Mouse (Mus musculus) kidney, embryonic 15.5 days (tissue): ENCODE results near the gene Enpp4. TPM values are rescaled to one million over a fixed set of nuclear protein-coding genes. Genes with fewer than 3 reads are reported as not detected.
A peak's percentile ranks its signal among the peaks of the same experiment; 100 is the strongest.

Experiments used
- ATAC-seq: fragments of 200-750 bp; cut with Nextera tagmentation; replicated peaks from 2 replicates; pipeline ENCODE4 v1.8.0; 2017; ENCODE audit warnings: moderate TSS enrichment; ENCODE audit not compliant: low FRiP score
- H3K27ac ChIP-seq: fragments of 300-500 bp; sonication (generic); 2 replicates; pipeline ENCODE4 v1.5.1; 2015; ENCODE audit warnings: mild to moderate bottlenecking, inconsistent platforms
- H3K27me3 ChIP-seq: fragments of 300-500 bp; sonication (generic); 2 replicates; pipeline ENCODE4 v1.6.1; 2015; ENCODE audit warnings: inconsistent platforms
- H3K36me3 ChIP-seq: fragments of 300-500 bp; sonication (generic); 2 replicates; pipeline ENCODE4 v1.6.1; 2015; ENCODE audit warnings: inconsistent platforms
- H3K4me1 ChIP-seq: fragments of 300-500 bp; sonication (generic); 2 replicates; pipeline ENCODE4 v1.6.1; 2015; ENCODE audit warnings: inconsistent platforms
- H3K4me2 ChIP-seq: fragments of 300-500 bp; sonication (generic); 2 replicates; pipeline ENCODE4 v1.6.1; 2015; ENCODE audit warnings: moderate library complexity, mild to moderate bottlenecking, inconsistent platforms
- H3K4me3 ChIP-seq: fragments of 300-500 bp; sonication (generic); replicated peaks from 2 replicates; pipeline ENCODE4 v1.5.1; 2015; ENCODE audit warnings: mild to moderate bottlenecking, inconsistent platforms
- H3K9ac ChIP-seq: fragments of 300-500 bp; sonication (generic); 2 replicates; pipeline ENCODE4 v1.6.1; 2015; ENCODE audit warnings: mild to moderate bottlenecking, inconsistent platforms
- H3K9me3 ChIP-seq: fragments of 300-500 bp; sonication (generic); replicated peaks from 2 replicates; pipeline ENCODE4 v1.6.1; 2016; ENCODE audit warnings: inconsistent platforms
- WGBS: fragments of 180-500 bp; shearing (Covaris S2); methylation state at CpG from one replicate; pipeline ENCODE4 v1.1.7; 2015; ENCODE audit warnings: mixed read lengths; 5-methylcytosine and 5-hydroxymethylcytosine counted together
- polyA plus RNA-seq: library from polyadenylated mRNA; unstranded; fragments of >200 nt; fragmentation: Nextera tagmentation; extraction: Ambion mirVana; gene quantifications from 2 replicates; pipeline ENCODE4 v1.2.1, GENCODE M21; 2015

The Enpp4 gene
- 4.5 and 4.9 TPM in 2 replicates for polyA plus RNA-seq

GRCm38 (mm10) chr17:44105287-44106138 is at the start of gene Enpp4:
Gene Enpp4, minus strand, starts transcription at chr17:44105809.
- Histone ChIP-seq H3K4me2 (peak within 1 kb of the TSS; percentile 95), H3K9me3 (no peaks in the 10 kb centered on the region), H3K36me3 (no peaks in the 10 kb centered on the region), H3K27ac (peak within 1 kb of the TSS; percentile 34; the same call in 1 of the 2 replicates), H3K9ac (peak within 1 kb of the TSS; percentile 66), H3K27me3 (peaks cover 3% of the 10 kb centered on the region; the same call in 1 of the 2 replicates), H3K4me1 (peaks cover 8% of the 10 kb centered on the region), H3K4me3 (peak within 1 kb of the TSS; percentile 80)
- ATAC-seq: peak; percentile 99
- under 1% methylated on average over 76 of the region's 76 CpGs for WGBS

- Histone ChIP-seq H3K9me3 (no peaks in the 10 kb centered on the region), H3K9ac (no peak overlapping the region), H3K4me3 (no peak overlapping the region), H3K27me3 (no peaks in the 10 kb centered on the region), H3K27ac (no peak overlapping the region), H3K4me2 (no peak overlapping the region), H3K36me3 (no peaks in the 10 kb centered on the region), H3K4me1 (no peaks in the 10 kb centered on the region)
- no peak for ATAC-seq
- 60% methylated on average over 2 of the region's 2 CpGs for WGBS
Observed at GRCm38 (mm10) chr17:44155204-44155603, 49.6 kb upstream of the Enpp4 start.

GRCm38 (mm10) chr17:44153871-44154270 is 48.3 kb upstream of the Enpp4 start:
- Histone ChIP-seq H3K4me1 (no peaks in the 10 kb centered on the region), H3K4me3 (no peak overlapping the region), H3K9ac (no peak overlapping the region), H3K36me3 (no peaks in the 10 kb centered on the region), H3K27ac (no peak overlapping the region), H3K4me2 (no peak overlapping the region), H3K27me3 (no peaks in the 10 kb centered on the region), H3K9me3 (no peaks in the 10 kb centered on the region)
- ATAC-seq: no peak
- 44% methylated on average over 5 of the region's 5 CpGs for WGBS

GRCm38 (mm10) chr17:44151889-44152288 is 46.3 kb upstream of the Enpp4 start:
- no peaks in the 10 kb centered on the region for H3K9me3 ChIP-seq
- 65% methylated on average over 8 of the region's 8 CpGs for WGBS
- H3K36me3 ChIP-seq: no peaks in the 10 kb centered on the region
- no peak overlapping the region for H3K4me3 ChIP-seq
- no peak overlapping the region for H3K4me2 ChIP-seq
- H3K27ac ChIP-seq: no peak overlapping the region
- H3K27me3 ChIP-seq: no peaks in the 10 kb centered on the region
- no peak overlapping the region for H3K9ac ChIP-seq
- ATAC-seq: no peak
- no peaks in the 10 kb centered on the region for H3K4me1 ChIP-seq

GRCm38 (mm10) chr17:44151130-44151529 is 45.5 kb upstream of the Enpp4 start:
- no peaks in the 10 kb centered on the region for H3K4me1 ChIP-seq
- H3K36me3 ChIP-seq: no peaks in the 10 kb centered on the region
- no peak overlapping the region for H3K4me3 ChIP-seq
- ATAC-seq: no peak
- no peak overlapping the region for H3K27ac ChIP-seq
- no peak overlapping the region for H3K9ac ChIP-seq
- 71% methylated on average over 3 of the region's 3 CpGs for WGBS
- no peaks in the 10 kb centered on the region for H3K9me3 ChIP-seq
- no peak overlapping the region for H3K4me2 ChIP-seq
- no peaks in the 10 kb centered on the region for H3K27me3 ChIP-seq

- Histone ChIP-seq H3K4me3 (no peak overlapping the region), H3K4me2 (no peak overlapping the region), H3K9me3 (no peaks in the 10 kb centered on the region), H3K4me1 (no peaks in the 10 kb centered on the region), H3K27me3 (no peaks in the 10 kb centered on the region), H3K36me3 (no peaks in the 10 kb centered on the region), H3K9ac (no peak overlapping the region), H3K27ac (no peak overlapping the region)
- WGBS: 77% methylated on average over 5 of the region's 5 CpGs
- no peak for ATAC-seq
Observed at GRCm38 (mm10) chr17:44148109-44148846, 42.7 kb upstream of the Enpp4 start.

GRCm38 (mm10) chr17:44145806-44146205 is 40.2 kb upstream of the Enpp4 start:
- Histone ChIP-seq H3K36me3 (no peaks in the 10 kb centered on the region), H3K4me3 (no peak overlapping the region), H3K4me2 (no peak overlapping the region), H3K9me3 (no peaks in the 10 kb centered on the region), H3K4me1 (no peaks in the 10 kb centered on the region), H3K9ac (no peak overlapping the region), H3K27ac (no peak overlapping the region), H3K27me3 (no peaks in the 10 kb centered on the region)
- WGBS: 82% methylated on average over 1 of the region's 1 CpGs
- ATAC-seq: no peak

- Histone ChIP-seq H3K36me3 (no peaks in the 10 kb centered on the region), H3K4me1 (peaks cover 16% of the 10 kb centered on the region; the same call in 1 of the 2 replicates), H3K9ac (no peak overlapping the region), H3K9me3 (no peaks in the 10 kb centered on the region), H3K27ac (no peak overlapping the region), H3K27me3 (no peaks in the 10 kb centered on the region), H3K4me2 (no peak overlapping the region), H3K4me3 (no peak overlapping the region)
- no peak for ATAC-seq
- 73% methylated on average over 10 of the region's 10 CpGs for WGBS
Observed at GRCm38 (mm10) chr17:44136863-44137640, 31.4 kb upstream of the Enpp4 start.

GRCm38 (mm10) chr17:44136018-44136417 is 30.4 kb upstream of the Enpp4 start:
- peak overlapping the region; percentile 31 for H3K4me2 ChIP-seq
- 0 out of 2 replicates have a peak, but pooled peaks cover 7% of the 10 kb centered on the region for H3K27me3 ChIP-seq
- no peak overlapping the region for H3K27ac ChIP-seq
- no peaks in the 10 kb centered on the region for H3K9me3 ChIP-seq
- peaks cover 16% of the 10 kb centered on the region; the same call in 1 of the 2 replicates for H3K4me1 ChIP-seq
- no peaks in the 10 kb centered on the region for H3K36me3 ChIP-seq
- H3K4me3 ChIP-seq: no peak overlapping the region
- 63% methylated on average over 8 of the region's 8 CpGs for WGBS
- no peak for ATAC-seq
- H3K9ac ChIP-seq: no peak overlapping the region

- H3K27me3 ChIP-seq: 0 out of 2 replicates have a peak, but pooled peaks cover 7% of the 10 kb centered on the region
- no peaks in the 10 kb centered on the region for H3K36me3 ChIP-seq
- H3K9ac ChIP-seq: no peak overlapping the region
- no peak for ATAC-seq
- H3K4me2 ChIP-seq: peak overlapping the region; percentile 31
- H3K9me3 ChIP-seq: no peaks in the 10 kb centered on the region
- 77% methylated on average over 9 of the region's 9 CpGs for WGBS
- peak overlapping the region; percentile 21 for H3K4me3 ChIP-seq
- no peak overlapping the region for H3K27ac ChIP-seq
- peaks cover 16% of the 10 kb centered on the region; the same call in 1 of the 2 replicates for H3K4me1 ChIP-seq
Observed at GRCm38 (mm10) chr17:44134545-44134944, 28.9 kb upstream of the Enpp4 start.

GRCm38 (mm10) chr17:44134106-44134505 is 28.5 kb upstream of the Enpp4 start:
- WGBS: 70% methylated on average over 6 of the region's 6 CpGs
- H3K9ac ChIP-seq: no peak overlapping the region
- no peaks in the 10 kb centered on the region for H3K36me3 ChIP-seq
- ATAC-seq: no peak
- no peaks in the 10 kb centered on the region for H3K9me3 ChIP-seq
- peaks cover 16% of the 10 kb centered on the region; the same call in 1 of the 2 replicates for H3K4me1 ChIP-seq
- peak overlapping the region; percentile 31 for H3K4me2 ChIP-seq
- H3K27me3 ChIP-seq: 0 out of 2 replicates have a peak, but pooled peaks cover 7% of the 10 kb centered on the region
- H3K27ac ChIP-seq: no peak overlapping the region
- H3K4me3 ChIP-seq: no peak overlapping the region
